Mouse (Mus musculus) embryonic fibroblast, embryonic 13.5 days (primary cell): ENCODE measurements around the gene Ugt1a10.

Source experiments
- CTCF ChIP-seq: IDR thresholded peaks from 2 replicates; pipeline ENCODE4 v1.5.1; 2011; ENCODE audit warnings: mild to moderate bottlenecking, control low read depth, low read length, moderate library complexity, borderline replicate concordance; ENCODE audit not compliant: insufficient read depth
- POLR2A ChIP-seq: IDR thresholded peaks from 2 replicates; pipeline ENCODE4 v1.6.1; 2011; ENCODE audit warnings: low read depth, mild to moderate bottlenecking, control low read depth, low read length, moderate library complexity

GRCm38 (mm10) chr1:88249596-88249995, 194.4 kb downstream of the Ugt1a10 start:
- TF ChIP-seq CTCF = no peak
- TF ChIP-seq POLR2A = no peak
